Mouse (Mus musculus) layer of hippocampus, adult 11-12 months (tissue): ENCODE data around the gene Olfr56.
A peak's percentile ranks its signal among the peaks of the same experiment; 100 is the strongest.

Experiments
- DNase-seq: peaks from one replicate; pipeline ENCODE4 v3.0.0; 2022; ENCODE audit warnings: low spot score

The Olfr56 gene

DNA sequence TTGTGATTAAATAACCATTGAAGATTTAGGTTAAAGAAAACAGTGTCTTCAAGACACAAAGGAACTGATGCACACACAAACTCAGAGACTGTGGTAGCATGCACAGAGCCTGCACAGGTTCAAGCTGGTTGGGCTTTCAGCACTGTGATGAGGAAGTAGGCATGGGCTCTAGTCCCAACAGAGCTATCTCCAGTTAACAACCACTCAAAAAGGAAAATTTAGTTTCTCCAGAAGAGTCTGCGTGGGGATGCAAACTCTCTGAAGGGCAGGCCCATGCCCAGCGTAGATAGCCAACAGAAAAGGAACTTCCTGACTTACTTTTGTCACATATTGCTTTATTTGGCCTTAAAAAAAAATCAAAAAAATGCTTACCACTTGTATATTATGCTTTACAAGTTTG lies 114.1 kb downstream of the Olfr56 start:
- DNase-seq: no peak

DNA sequence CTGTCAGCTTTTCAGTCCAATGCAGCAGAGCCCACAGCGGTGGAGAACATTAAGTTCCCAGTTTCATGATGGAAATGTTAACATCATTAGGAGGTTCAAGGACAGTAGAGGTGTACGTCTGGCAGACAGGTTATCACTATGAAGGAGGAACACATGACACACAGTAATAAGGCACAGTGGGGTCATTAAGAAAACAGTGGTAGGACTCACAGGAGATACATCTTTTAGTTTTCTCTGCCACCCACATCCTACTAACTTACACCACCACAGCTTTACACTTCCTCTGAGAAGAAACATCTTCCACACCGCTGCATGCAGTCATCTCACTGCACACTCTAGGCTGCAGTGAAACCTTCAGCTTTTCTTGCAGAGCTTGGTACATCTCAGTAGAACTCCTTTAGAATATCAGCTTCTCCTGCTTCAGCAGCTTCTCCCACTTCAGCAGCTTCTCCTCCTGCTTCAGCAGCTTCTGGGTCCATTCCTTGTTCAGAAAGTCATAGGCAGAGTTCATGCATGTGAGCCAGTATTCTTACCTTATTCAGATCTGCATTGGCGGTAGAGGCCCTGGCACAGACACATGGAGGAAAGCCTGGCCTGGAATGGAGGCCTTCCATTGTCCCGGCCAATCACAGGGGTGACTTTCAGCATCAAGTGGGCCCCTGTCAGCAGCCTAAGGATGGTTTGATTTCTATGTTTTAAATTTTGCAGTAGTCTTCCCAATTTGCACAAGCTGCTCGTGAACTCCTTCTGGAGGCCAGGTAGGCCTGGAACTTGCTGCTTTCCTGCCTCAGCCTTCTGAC lies 115.4 kb downstream of the Olfr56 start:
- DNase-seq: no peak

DNA sequence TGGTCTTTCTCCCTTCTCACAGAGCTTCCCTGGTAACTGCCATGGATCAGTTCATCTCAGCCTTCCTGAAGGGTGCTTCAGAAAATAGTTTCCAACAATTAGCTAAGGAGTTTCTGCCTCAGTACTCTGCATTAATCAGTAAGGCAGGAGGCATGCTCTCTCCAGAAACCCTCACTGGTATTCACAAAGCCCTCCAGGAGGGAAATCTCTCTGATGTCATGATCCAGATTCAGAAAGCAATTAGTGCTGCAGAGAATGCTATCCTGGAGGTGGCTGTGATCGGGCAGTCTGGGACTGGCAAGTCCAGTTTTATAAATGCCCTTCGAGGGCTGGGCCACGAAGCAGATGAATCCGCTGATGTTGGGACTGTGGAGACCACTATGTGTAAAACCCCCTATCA lies 116.7 kb downstream of the Olfr56 start:
- DNase-seq: no peak

DNA sequence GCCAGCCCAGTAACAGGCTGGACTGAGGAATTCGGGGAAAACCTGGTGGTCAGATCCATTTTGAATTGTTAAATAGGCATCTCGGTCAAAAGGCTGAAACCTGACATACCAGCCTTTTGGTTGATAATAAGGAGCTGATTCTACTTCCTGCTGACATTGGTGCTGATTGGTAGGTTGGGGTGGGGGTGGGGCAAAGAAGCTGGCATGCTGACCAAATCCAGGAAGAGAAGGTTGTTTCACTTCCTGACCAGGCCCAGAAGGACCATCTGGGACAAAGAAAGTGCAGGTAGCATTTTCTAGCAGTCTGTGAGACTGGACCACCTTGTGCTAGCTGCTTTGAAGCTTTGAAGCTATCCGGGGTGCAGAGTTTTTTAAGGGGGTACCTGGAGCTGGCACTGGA lies 121.7 kb downstream of the Olfr56 start:
- DNase-seq: no peak

DNA sequence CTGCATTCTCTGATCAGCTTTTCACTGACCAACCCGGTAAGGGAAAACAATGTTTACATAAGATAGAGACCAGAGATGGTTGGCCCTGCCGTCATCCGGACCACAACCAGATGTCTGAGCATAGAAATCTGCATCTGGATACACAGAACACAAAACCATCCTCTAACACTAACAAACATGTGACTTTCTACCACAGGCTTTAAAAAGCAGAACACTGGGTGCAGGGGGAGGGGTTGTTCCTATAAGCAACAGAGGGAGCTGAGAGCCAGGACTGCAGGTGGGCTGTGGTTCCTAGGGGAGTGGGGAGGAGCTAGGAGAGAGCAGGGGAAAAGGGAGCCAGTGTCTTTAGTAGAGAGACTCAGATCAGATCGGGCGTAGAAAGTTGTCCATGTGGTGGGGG lies 122.8 kb downstream of the Olfr56 start:
- DNase-seq: no peak

DNA sequence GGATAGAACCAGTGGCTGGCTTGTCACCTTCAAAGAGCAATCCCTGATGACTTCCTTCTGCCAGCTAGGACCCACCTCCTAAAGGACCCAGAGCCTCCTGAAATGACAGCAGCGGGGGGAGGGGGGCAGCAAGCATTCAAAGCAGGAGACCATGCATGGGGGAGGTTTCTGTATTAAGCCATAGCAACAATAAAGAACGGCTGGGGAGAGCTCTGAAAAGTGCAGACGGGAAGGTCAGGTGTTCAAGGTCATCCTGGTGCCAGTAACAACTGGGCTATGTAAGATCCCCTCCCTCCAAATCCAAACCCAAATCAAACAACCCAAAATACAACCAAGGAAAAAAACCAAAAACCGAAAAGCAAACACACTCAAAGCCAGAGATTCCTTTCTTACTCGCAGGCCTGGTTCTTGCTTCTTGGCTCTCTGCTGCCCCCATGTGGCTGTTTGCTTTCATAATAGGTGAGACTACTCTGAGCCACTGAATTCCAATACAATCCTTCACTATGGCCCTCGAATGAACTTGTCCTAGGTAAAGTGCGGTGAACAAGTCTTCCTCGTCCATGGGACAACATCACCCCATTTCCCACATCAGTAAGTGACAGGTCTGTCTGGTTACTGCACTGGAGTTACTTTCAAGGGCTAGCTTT lies 124.5 kb downstream of the Olfr56 start:
- DNase-seq: peak; percentile 89

DNA sequence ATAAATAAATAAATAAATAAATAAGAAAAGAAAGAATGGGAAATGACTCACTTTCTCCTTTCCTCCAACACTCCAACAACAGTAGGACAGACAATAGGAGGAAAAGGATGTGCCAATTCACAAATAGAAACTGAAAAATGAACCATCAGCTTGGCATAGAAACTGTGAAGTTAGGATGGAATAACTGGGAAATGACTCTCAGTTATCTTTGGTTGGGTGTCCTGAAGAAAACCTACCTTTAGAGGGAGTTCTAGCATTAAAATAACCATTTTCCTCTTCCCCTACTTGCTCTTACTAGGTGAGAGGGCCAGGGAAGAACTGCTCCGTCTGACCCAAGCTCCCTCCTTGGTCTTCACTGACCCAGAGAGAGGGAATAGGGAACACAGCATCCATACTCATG lies 127.1 kb downstream of the Olfr56 start:
- no peak for DNase-seq

DNA sequence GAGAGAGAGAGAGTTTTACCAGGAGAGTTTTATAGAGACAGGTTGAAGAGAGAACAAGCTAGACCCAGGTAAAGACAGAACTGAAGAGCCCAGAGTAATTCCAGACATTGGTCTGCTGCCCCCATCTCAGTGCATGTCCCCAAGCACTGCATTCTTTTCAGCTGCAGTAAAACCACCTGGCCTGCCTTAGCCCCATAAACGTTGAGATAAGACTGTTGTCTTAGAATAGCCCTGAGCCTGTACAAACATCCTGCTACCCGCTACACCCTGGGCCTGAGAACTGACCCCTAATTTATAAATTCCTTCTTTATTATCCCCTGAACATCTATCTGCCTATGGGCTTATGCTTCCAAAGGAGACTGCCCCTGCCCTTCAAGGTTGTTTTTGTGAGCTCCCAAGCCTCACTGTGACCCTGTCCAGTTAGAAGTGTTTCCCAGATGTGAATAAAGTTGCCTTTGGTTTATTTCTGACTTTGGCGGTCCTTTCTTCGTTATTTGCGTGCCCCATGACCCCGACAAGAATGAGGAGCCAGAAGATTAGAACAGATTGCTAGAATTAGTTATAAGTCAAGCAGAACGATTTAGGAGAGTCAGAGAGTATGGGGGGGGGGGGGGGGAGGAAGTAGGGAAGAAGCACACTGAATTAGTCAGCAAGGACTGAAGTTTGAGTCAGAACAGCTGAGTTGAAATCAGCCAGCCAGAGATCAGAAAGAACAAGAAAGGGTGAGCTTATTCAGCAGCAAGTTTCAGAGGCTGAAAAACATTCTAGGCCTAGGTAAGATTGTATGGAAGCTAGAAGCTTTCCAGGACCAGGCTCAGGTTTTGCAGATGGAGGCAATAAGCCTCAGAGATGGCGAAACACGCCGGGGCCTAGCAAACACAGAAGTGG lies 129.2 kb downstream of the Olfr56 start:
- no peak for DNase-seq

DNA sequence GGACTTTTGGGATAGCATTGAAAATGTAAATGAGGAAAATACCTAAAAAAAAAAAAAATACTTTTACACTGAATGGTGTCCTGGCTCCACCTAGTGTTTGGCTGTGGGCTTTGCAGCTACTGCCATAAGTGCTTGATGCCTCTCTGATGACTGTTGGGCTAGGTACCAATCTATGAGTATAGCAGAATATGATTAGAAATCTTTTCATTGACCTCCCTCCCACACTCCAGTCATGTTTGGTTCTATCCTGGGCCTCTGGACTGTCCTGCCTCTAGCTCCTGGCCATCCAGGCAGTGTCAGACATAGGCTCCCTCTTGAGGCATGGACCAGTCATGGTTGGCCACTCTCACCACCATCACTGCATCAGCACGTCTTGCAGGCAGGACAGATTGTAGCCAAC lies 130.1 kb downstream of the Olfr56 start:
- DNase-seq: peak; percentile 36

DNA sequence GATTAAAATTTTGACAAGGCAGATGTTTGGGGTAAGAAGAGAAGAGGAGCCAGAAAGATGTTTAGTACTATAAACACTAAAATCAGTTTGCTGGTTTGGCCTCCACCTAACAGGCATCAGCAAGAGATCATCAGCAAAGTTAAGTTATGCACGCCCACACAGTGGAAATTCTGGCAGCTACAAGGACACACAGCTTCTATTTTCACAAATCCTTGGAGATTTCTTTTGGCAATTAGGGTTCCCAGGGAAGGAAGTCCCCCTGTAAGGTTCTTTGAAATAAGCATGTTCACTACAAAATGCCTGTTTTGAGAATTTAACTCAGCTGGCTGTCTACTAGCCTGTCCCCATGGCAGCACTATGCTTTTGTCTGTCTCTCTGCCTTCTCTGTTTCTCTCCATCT lies 132.3 kb downstream of the Olfr56 start:
- no peak for DNase-seq

DNA sequence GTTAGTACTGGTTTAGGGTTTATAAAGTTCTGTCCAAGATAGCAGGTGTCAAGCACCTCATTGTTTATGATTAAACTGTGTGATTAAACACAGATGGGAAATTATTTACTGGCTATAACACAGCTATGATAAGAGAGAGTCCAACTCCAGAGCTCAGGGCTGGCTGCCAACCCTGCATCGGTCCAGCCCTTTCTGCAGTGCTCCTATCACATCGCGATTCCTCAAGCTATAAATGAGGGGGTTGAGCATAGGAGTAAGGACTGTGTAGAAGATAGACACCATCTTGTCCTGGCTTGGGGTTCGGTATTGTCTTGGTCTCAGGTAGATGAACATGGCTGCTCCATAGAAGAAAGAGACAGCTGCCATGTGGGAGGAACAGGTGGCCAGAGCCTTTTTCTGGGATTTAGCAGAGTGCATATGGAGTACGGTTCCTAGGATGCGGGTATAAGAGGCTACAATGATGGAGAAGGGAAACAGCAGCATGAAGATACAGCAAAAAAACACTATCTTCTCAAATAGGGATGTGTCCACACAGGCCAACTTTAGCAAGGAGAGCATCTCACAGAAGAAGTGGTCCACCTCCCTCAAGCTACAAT lies 134.0 kb downstream of the Olfr56 start:
- DNase-seq: peak; percentile 39

DNA sequence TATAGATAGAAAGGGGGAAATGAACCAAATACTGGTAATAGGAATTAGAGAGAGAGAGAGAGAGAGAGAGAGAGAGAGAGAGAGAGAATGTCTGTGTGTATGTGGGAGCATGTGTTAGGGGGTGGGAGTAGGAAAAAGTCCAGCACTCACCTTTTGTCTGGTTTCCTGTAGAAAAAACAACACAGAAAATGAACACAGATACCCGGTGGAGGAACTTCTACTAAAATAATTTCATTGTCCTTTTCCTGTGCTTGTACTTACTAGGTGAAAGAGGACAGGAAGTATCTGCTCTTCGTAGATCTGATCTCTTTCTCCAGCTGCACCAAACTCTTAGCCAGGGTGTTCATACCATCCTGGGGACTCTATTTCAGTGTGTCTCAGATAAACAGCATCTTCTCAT lies 135.5 kb downstream of the Olfr56 start:
- no peak for DNase-seq

DNA sequence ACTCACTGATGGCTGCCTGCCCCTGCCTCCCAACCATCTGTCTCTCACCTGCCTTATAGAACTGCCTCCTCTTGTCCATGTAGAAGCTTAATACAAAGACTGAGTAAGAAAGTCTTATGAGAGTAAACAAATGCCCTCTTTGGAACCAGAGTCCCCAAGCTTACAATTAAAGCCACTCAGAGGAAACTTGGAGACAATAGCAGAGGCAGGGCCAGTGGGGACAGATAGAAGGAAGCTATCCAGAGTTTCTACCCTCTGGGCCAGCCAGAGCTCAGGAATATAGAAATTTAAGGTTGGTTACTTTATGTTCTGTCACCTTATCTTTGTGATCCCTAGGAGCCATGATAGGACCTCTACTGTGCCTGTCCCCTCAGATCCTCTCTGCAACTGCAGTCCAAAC lies 136.1 kb downstream of the Olfr56 start, which contains the start of gene Olfr1396:
Olfr1396 (minus strand) TSS at position 101 of the 400 bp plus-strand sequence.
- DNase-seq: no peak

DNA sequence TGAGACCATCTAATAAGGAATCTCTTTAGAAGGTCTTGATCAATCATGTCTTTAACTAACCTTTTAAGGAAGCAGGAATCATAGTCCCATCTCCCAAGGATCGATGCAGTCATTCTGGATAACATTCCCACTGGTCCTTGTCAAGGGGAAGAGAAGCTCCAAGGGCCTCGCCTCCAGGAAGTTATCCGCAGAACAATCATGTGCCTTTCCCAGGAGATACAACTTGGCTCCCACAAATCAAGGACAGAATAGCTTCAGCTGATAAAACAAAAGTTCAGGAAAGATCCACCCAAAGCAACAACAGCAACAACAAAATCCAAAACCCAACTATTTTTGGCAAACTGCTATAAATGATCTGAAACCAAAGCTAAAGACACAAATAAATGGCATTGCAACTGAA lies 140.9 kb downstream of the Olfr56 start:
- no peak for DNase-seq

DNA sequence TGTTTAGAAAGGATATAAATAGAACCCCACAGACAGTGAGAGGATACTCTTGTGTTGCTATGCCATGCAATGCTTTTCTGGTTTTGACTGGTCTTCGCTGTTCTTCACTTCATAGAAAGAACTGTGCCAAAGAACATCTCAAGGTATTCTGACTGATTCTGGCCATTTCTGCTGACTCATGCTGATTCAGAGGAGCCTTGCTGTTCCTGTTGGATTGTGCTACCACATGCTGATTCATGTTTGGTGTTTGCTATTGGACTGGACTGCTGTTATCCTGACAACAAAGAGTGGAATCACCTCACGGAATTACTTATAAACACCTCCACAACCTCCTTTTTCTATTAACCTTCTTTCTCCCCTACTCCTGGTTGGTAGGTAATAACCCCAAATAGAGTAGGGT lies 145.5 kb downstream of the Olfr56 start:
- no peak for DNase-seq

DNA sequence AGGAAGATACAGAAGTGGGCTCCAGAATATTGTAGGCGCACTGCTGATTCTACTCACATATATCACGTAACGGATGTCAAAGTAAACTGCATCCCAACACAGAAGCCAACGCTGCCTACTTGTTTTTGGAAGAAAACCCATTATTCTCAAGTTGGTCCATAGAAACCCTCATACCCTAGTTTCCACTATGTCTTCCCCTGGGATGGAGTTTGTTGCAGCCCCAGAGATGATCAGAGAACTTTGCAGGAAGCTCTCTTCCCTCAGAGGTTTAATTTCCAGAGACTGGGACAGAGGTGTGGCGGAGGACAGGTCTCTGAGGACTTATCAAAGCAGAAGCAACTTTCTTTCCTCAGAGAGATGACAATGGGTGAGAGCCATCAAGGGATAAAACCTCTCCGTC lies 163.3 kb downstream of the Olfr56 start, which contains the start of gene Olfr1395:
Olfr1395 (plus strand) TSS at position 301 of the 400 bp plus-strand sequence.
- no peak for DNase-seq

DNA sequence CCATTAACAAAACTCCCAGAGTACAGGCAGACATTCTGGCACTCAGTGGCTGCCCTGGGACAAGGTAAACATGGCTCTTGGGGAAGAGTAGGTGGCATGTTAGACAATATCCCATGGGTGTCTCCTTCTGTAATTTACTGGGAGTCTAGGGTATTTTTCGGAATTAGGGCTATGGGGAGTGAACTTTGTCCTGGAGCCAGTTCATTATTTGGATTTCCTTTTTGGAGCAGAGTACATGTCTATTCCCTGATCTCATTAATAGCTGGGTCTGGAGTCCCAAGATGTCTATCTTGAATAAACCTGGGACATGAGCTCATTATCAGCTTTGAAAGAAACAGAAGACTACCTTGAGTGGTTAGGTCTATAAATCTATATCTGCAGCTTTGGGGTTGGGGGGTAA lies 175.4 kb downstream of the Olfr56 start, which contains the start of gene Olfr1394:
Olfr1394 (plus strand) TSS at position 301 of the 400 bp plus-strand sequence.
- DNase-seq: no peak

DNA sequence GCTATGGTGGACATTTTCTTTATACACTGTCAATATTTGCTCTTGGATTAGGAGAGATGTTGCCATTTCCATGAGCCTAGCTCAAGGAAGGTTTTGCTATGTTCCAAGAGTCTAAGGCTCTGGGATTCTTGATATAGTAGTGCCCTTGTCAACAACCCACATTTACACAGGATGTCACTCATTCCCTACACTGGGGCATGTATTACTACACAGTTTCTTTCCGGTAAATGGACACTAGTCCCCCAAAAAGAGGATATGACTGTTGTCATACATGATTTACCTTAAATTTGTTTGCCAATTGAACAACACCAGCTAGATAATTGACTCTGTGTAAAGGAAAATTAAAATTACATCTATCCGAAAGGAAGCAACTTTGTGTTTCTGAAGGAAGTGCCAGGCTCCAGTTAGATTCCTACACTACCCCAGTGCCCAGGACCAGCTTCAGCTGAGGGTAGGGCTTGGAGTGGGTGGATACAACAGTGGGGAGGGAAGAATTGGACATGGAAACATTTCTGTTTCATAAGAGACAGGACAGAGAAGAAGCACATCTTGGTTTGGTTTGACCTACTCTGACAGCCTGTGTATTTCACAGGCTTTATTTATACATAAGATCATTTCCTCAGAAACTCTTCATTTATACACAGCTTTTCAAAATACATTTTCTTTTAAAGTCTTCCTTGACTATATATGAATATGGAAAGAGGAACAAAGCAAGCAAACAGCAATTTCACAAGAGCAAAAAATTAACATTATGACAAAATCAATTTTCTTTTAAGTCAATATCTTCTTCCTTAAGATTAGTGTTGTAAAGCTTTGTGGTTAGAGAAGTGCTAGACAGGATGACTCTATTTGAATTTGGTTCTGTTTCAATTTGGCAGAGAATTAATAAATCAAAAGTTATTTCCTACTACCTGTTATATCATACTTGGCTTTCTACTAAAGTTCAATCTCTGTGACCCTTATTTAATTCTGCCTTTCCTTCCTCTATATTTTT lies 178.4 kb downstream of the Olfr56 start:
- DNase-seq: no peak

DNA sequence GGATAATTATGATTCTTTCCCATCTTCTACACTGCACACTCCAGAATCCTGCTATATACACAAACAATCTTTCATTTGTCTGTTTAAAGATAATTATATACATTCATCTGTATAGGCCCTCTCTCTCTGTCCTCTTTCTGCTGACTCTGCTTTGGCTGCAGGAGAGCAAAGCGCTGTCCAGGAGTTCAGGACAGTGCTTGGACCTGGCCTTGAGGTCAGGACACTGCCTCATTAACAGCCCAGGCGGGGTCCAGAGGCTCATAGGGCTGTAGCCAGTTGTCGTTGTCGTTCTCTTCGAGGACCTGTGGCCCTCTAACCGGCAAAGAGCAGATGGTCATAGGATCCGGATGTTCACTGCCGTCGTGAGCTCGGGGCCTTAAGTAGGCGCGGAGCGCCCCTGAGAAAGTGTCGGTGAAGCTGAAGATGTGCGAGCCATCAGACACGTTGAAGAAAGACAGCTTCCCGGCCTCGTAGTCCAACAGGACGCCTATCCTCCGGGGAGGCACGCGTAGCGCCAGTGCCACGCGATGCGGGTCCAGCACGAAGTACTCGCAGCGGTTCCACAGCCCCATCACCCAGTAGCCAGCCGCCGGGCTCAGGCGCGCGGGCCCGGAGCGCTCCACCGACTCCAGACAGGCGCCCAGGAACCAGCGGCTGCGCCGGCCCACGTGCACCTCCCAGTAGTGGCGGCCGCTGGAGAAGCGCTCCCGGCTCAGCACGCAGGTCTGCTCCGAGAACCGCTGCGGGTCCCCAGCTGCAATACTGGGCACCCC lies 190.3 kb downstream of the Olfr56 start:
- DNase-seq: no peak

DNA sequence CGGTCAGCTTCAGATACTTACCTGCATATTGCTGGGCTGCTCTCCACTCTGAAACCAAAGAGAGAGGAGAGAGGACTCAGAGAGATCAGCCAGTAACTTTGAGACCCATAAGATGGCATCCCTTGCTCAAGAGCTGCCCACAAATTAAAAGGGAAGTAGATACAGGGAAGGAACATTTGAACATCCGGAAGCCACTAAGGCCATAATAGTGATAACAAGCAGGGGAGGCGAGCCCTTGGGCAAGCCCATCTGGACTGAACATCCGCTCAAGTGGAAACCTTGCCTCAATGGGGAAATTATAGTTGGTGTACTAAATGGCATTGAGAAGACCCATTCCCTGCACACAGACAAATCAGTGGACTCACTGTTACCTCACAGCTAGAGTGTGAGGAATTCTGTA lies 191.9 kb downstream of the Olfr56 start:
- DNase-seq: no peak
